Mouse (Mus musculus): ENCODE data around the gene Esrrb. TPM values are rescaled to one million over a fixed set of nuclear protein-coding genes. Genes with fewer than 3 reads are reported as not detected.

Esrrb gene
- polyA plus RNA-seq, 1 experiment from 2014 or later, result 0.14 TPM

DNA sequence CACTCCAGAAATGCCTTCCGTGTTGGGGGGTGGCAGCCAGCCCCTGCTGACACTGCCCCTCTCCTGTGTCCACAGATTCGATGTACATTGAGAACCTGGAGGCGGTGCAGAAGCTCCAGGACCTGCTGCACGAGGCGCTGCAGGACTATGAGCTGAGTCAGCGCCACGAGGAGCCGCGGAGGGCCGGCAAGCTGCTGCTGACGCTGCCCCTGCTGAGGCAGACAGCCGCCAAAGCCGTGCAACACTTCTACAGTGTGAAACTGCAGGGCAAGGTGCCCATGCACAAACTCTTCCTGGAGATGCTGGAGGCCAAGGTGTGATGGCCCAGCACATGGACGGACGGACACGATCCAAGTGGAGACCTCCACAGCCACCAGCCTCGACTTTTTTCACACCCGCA lies 157.8 kb downstream of the Esrrb start:
- H3K27me3 ChIP-seq, result peaks cover 18% of the 10 kb centered on the region
- H3K36me3 ChIP-seq, result no peaks in the 10 kb centered on the region
- H3K9ac ChIP-seq, result no peak overlapping the region; the same call in 1 of the 2 replicates
- H3K4me3 ChIP-seq, result no peak overlapping the region
- H3K9me3 ChIP-seq, result 0 out of 2 replicates have a peak, but pooled peaks cover 5% of the 10 kb centered on the region
- 32% methylated on average over 18 of the region's 18 CpGs for WGBS
- H3K4me1 ChIP-seq, result 0 out of 2 replicates have a peak, but pooled peaks cover 6% of the 10 kb centered on the region
- ATAC-seq (ENCODE audit: insufficient number of reproducible peaks, insufficient read depth, low FRiP score, low TSS enrichment, low read depth), result no peak
- no peak overlapping the region for H3K4me2 ChIP-seq
- H3K27ac ChIP-seq, result no peak overlapping the region

DNA sequence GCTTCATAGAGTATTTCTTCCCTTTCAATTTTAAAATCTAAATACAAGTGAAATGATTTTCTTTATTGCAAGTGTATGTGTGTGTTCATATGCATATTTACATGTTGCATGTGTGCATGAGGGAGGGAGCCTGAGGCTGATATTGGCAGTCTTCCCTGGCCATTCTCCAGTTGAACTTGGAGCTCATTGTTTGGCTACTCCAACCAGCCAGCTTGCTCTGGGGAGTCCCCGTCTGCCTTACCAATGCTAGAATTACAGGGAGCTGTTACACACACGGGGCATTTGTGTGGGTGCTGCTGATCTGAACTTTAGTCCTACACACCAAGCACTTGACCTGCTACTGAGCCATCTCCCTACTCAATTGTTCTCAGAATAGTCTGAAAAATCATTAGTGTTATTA lies 173.4 kb downstream of the Esrrb start:
- Histone ChIP-seq H3K27me3 (no peaks in the 10 kb centered on the region), H3K9me3 (no peaks in the 10 kb centered on the region), H3K27ac (no peak overlapping the region), H3K4me3 (no peak overlapping the region), H3K9ac (no peak overlapping the region), H3K36me3 (no peaks in the 10 kb centered on the region), H3K4me2 (no peak overlapping the region), H3K4me1 (peaks cover 9% of the 10 kb centered on the region; the same call in 1 of the 2 replicates)
- WGBS, result 50% methylated on average over 2 of the region's 2 CpGs
- no peak for ATAC-seq (ENCODE audit: insufficient number of reproducible peaks, insufficient read depth, low FRiP score, low TSS enrichment, low read depth)

DNA sequence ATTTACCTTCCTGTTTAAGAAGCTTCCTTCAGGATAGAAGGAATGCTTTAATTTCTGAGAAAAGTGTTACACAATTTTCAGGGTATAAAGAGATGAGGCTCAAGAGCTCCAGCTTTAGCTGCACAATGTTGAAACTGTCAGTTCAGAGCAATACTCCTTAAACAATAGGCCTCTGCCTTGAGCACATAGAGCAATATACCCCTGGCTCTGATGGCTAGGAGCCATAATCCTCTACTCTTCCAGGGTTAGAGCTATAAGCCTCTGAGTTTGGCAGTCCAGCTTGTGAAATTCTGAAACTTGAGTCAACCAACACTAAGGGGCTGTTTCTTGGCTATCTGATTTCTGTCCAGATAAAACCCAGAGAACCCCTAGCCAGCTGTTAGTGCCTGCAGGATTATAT lies 176.9 kb downstream of the Esrrb start:
- no peak overlapping the region for H3K4me3 ChIP-seq
- H3K4me1 ChIP-seq, result peaks cover 9% of the 10 kb centered on the region; the same call in 1 of the 2 replicates
- H3K36me3 ChIP-seq, result no peaks in the 10 kb centered on the region
- no peaks in the 10 kb centered on the region for H3K9me3 ChIP-seq
- H3K27me3 ChIP-seq, result no peaks in the 10 kb centered on the region
- no peak overlapping the region for H3K9ac ChIP-seq
- no peak for ATAC-seq (ENCODE audit: insufficient number of reproducible peaks, insufficient read depth, low FRiP score, low TSS enrichment, low read depth)
- H3K4me2 ChIP-seq, result no peak overlapping the region
- no peak overlapping the region for H3K27ac ChIP-seq

DNA sequence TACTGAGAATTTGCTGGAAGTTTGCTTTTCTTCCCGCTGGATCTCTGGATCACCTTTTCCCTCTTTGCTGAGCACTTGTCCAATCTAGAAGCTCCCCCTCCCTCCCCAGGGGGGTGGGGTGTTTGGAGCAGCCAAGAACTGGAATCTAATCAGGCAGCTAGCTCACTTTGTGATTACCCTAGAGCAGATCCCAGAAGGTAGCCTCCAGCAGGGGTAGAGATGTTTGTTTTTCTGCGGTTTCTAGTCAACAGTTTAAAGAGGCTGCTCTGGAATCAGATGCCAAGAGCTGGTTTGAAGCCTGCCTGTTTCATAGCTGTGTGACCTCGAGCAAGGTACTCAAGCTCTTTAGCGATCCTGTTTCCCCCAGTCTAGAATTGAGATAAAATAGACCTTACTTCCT lies 177.8 kb downstream of the Esrrb start:
- H3K4me3 ChIP-seq, result no peak overlapping the region
- no peaks in the 10 kb centered on the region for H3K9me3 ChIP-seq
- WGBS, result 70% methylated on average over 4 of the region's 4 CpGs
- peaks cover 9% of the 10 kb centered on the region; the same call in 1 of the 2 replicates for H3K4me1 ChIP-seq
- no peak overlapping the region for H3K4me2 ChIP-seq
- H3K27me3 ChIP-seq, result no peaks in the 10 kb centered on the region
- no peak overlapping the region for H3K9ac ChIP-seq
- H3K27ac ChIP-seq, result no peak overlapping the region
- ATAC-seq (ENCODE audit: insufficient number of reproducible peaks, insufficient read depth, low FRiP score, low TSS enrichment, low read depth), result no peak
- no peaks in the 10 kb centered on the region for H3K36me3 ChIP-seq

DNA sequence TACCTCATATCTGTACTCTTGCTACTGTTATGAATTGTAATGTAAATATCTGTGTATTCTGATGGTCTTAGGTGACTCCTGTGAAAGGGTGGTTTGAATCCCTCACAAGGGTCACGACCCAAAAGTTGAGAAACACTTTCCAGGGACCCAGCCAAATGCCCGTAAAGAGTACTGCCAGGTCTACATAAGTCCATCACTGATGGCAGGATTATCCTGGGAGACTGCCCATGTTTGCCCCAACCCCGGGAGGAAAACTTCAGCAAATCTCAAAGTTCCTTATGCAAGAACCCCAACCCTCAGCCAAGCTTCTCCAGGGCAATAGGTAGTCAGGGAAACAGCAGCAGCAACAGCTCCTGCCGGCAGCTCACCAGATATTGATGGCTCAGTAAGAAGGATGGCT lies 178.6 kb downstream of the Esrrb start:
- Histone ChIP-seq H3K27ac (no peak overlapping the region), H3K9me3 (no peaks in the 10 kb centered on the region), H3K4me3 (no peak overlapping the region), H3K36me3 (no peaks in the 10 kb centered on the region), H3K9ac (no peak overlapping the region), H3K27me3 (no peaks in the 10 kb centered on the region), H3K4me1 (peaks cover 9% of the 10 kb centered on the region; the same call in 1 of the 2 replicates), H3K4me2 (no peak overlapping the region)
- no peak for ATAC-seq (ENCODE audit: insufficient number of reproducible peaks, insufficient read depth, low FRiP score, low TSS enrichment, low read depth)
- 85% methylated on average over 4 of the region's 4 CpGs for WGBS

DNA sequence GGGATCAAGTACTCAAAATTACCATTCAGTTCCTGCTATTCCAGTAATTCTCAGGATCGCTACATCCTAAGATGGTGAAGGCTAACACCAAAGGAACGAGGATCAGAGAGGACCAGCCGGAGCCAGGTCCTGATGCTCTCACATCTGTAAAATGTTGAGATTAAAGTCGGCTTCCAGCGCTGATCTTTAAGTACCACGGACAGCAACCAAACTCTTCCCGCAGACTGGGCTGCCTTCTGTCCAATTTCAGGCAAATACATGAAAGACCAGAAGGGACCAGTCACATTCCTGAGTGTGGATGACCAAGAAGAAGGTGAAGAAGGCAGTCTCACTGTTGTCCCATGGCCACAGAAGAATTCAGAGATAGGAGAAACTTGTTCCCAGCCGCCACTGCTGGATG lies 186.9 kb downstream of the Esrrb start:
- peaks cover 3% of the 10 kb centered on the region; the same call in 1 of the 2 replicates for H3K27me3 ChIP-seq
- no peaks in the 10 kb centered on the region for H3K9me3 ChIP-seq
- no peak overlapping the region for H3K27ac ChIP-seq
- H3K4me3 ChIP-seq, result no peak overlapping the region
- H3K4me1 ChIP-seq, result no peaks in the 10 kb centered on the region
- 19% methylated on average over 8 of the region's 8 CpGs for WGBS
- no peak for ATAC-seq (ENCODE audit: insufficient number of reproducible peaks, insufficient read depth, low FRiP score, low TSS enrichment, low read depth)
- no peak overlapping the region for H3K4me2 ChIP-seq
- H3K36me3 ChIP-seq, result no peaks in the 10 kb centered on the region
- H3K9ac ChIP-seq, result no peak overlapping the region

DNA sequence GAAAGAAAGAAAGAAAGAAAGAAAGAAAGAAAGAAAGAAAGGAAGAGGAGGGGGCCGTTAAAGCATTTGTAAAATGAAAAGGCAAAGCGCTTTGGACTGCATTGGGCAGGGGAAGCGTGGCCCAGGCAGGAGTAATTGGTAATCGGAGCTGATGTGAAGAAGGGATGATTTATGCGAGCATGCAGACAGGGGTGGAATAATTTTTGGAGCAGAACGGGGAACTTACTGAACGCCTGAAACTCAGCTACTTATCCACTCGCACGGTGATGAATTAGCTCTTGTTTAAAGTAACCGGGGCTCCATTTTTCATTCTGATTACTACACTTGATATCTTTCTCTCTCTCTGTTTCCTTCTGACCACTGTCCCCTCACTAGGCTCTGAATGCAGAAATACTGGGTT lies 192.1 kb downstream of the Esrrb start:
- WGBS, result 52% methylated on average over 10 of the region's 10 CpGs
- H3K36me3 ChIP-seq, result no peaks in the 10 kb centered on the region
- H3K9me3 ChIP-seq, result no peaks in the 10 kb centered on the region
- ATAC-seq (ENCODE audit: insufficient number of reproducible peaks, insufficient read depth, low FRiP score, low TSS enrichment, low read depth), result no peak
- no peak overlapping the region for H3K9ac ChIP-seq
- no peak overlapping the region for H3K4me2 ChIP-seq
- no peak overlapping the region for H3K27ac ChIP-seq
- H3K4me1 ChIP-seq, result no peaks in the 10 kb centered on the region
- H3K27me3 ChIP-seq, result no peaks in the 10 kb centered on the region
- H3K4me3 ChIP-seq, result no peak overlapping the region

DNA sequence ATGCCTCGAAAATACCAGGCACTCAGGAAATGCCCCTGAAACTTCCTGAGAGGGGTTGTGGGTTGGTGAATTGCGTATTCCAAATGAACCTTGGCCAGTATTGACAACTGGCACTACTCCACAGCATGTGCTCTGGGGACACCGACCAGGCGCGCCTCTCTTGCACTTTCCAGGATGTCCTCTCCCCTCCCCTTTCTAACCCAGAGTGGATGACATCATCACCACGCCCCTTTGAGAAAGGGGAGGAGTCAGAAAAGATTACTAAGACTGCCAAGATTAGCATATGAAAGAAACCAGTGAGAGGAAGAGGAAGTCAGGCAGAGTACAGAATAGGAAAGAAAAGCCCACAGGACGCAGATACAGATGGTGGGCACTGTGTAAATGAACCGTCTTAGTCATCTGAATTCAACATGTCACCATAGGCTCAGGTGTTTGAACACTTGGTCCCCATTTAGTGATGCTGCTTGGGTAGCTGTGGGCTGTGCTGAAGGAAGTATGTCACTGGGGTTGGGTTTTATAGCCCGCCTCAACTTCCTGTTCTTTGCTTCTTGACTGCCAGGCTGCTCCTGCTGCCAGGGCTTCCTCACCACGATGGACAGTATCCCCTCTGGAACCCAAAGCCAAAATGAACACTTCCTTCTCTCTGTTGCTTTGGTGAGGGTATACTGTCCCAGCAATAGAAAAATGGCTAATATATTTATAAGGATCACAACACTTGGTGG lies 196.0 kb downstream of the Esrrb start:
- Histone ChIP-seq H3K27me3 (no peaks in the 10 kb centered on the region), H3K27ac (no peak overlapping the region), H3K9me3 (no peaks in the 10 kb centered on the region), H3K9ac (no peak overlapping the region), H3K4me2 (no peak overlapping the region), H3K36me3 (no peaks in the 10 kb centered on the region), H3K4me1 (no peaks in the 10 kb centered on the region), H3K4me3 (no peak overlapping the region)
- ATAC-seq (ENCODE audit: insufficient number of reproducible peaks, insufficient read depth, low FRiP score, low TSS enrichment, low read depth), result no peak
- WGBS, result 51% methylated on average over 10 of the region's 10 CpGs

DNA sequence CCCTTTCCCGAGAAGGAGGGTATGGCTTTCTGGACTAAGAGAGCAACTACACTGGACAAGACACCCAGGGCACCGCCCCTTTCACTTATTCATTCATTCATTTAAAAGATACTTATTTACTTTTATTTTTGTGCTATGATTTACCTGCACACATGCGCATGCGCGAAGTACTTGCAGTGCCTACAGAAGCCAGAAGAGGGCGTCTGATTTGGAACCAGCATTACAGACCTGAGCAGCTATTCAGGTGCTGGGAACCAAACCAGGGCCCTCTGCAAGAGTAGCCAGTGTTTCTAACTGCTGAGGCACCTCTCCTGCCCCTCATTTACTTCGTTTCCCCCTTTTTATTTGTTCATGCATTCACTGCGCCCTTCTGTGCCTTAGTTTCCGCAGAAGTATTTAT lies 198.0 kb downstream of the Esrrb start:
- 90% methylated on average over 9 of the region's 9 CpGs for WGBS
- Histone ChIP-seq H3K9me3 (no peaks in the 10 kb centered on the region), H3K36me3 (no peaks in the 10 kb centered on the region)

DNA sequence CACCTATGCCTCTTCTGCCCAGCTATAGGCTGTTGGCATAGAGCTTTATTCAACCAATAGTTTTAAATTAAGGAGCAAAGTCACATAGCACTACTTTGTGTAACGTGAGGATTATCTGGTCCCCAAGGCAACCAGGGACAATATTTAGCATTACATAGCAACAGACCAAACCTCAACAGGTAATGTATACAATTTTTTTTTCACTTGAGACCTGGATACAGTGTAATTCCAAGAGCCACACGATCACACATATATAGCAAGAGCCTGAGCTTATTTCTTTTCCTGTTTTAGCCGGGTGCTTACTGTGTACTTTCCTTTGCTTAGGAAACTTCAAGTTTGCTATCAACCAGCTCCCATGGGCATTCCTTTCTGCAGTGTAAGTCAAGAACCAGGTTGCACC lies 201.8 kb downstream of the Esrrb start:
- Histone ChIP-seq H3K9ac (no peak overlapping the region), H3K27me3 (no peaks in the 10 kb centered on the region), H3K9me3 (no peaks in the 10 kb centered on the region), H3K36me3 (no peaks in the 10 kb centered on the region), H3K4me3 (no peak overlapping the region), H3K4me2 (no peak overlapping the region), H3K27ac (no peak overlapping the region), H3K4me1 (no peaks in the 10 kb centered on the region)
- WGBS, result 72% methylated on average over 3 of the region's 3 CpGs
- ATAC-seq (ENCODE audit: insufficient number of reproducible peaks, insufficient read depth, low FRiP score, low TSS enrichment, low read depth), result no peak

More for the DNA sequence above, 198.0 kb downstream of the Esrrb start:
- H3K4me3 ChIP-seq, result no peak overlapping the region
- H3K4me1 ChIP-seq, result no peaks in the 10 kb centered on the region
- no peak for ATAC-seq (ENCODE audit: insufficient number of reproducible peaks, insufficient read depth, low FRiP score, low TSS enrichment, low read depth)
- H3K4me2 ChIP-seq, result no peak overlapping the region
- no peaks in the 10 kb centered on the region for H3K27me3 ChIP-seq
- no peak overlapping the region for H3K9ac ChIP-seq
- no peak overlapping the region for H3K27ac ChIP-seq

DNA sequence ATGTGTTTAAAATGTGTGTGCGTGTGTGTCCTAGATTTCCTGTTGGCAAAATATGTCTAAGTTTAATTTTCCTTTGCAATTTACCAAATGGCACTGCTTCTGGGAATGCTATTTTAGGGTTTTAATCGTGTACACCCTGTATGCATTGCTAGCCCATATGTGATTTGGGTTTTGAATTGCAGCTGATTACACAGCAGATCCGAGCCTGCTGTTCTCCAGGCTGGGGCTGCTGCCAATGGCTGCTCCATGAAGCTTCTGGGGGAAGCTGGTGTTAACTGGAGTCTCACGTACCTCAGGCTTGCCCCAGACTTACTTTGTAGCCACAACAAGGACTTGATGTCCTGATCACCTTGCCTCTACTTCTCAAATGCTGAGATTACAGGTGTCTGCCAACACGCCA lies 205.1 kb downstream of the Esrrb start:
- Histone ChIP-seq H3K9me3 (no peaks in the 10 kb centered on the region), H3K27me3 (0 out of 2 replicates have a peak, but pooled peaks cover 4% of the 10 kb centered on the region), H3K36me3 (no peaks in the 10 kb centered on the region), H3K4me1 (no peaks in the 10 kb centered on the region), H3K9ac (no peak overlapping the region), H3K4me2 (no peak overlapping the region), H3K27ac (no peak overlapping the region), H3K4me3 (no peak overlapping the region)
- WGBS, result 68% methylated on average over 5 of the region's 5 CpGs
- ATAC-seq (ENCODE audit: insufficient number of reproducible peaks, insufficient read depth, low FRiP score, low TSS enrichment, low read depth), result no peak

Data from embryonic facial prominence, embryonic 13.5 days (tissue).